Mouse (Mus musculus) kidney, postnatal 4 days (tissue): ENCODE measurements at regions not wholly inside any gene's neighbourhood (a gene's known extent, or its start where the extent isn't known, plus 50 kb on each side); places are given as distances from the start of the nearest gene placed in this dataset.

Source experiments
- DNase-seq, 2 experiments: peaks; one replicate each; pipeline ENCODE4 v3.0.0; 2021; ENCODE audit warnings: mixed read lengths in 2 of 2

GRCm38 (mm10) chr5:128482617-128483440 is 50.0 kb upstream of the Tmem132d start:
- peak in 1 of 2 experiments; percentile 7 for DNase-seq
